Mouse (Mus musculus): Measurements from ENCODE around the gene Usf1.

The Usf1 gene

DNA sequence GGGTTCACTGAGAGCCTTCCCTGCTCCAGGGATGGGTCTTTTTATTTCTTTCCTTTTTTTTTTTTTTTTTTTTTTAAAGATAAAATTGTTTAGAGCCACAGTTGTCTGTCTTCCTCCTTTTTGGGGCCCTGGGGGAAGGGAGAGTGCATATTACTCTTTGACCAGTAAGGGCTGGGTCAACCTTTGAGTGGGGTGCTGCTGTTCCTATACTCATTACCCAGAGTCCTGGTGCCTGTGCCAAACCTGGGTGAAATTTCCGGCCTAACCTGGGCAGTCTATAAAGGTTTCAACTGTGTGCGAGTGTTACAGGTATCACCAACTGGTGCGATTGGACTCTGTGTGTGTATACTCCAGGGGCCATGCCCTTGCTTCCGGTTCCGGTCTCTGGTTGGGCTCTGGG is 7.5 kb downstream of the Usf1 start, which contains the start of gene Tstd1:
TSS of gene Tstd1 (plus strand) at position 213 of the 400 bp plus-strand sequence.
- DNase-seq (ENCODE audit: low spot score in 2 of 2): no peak

DNA sequence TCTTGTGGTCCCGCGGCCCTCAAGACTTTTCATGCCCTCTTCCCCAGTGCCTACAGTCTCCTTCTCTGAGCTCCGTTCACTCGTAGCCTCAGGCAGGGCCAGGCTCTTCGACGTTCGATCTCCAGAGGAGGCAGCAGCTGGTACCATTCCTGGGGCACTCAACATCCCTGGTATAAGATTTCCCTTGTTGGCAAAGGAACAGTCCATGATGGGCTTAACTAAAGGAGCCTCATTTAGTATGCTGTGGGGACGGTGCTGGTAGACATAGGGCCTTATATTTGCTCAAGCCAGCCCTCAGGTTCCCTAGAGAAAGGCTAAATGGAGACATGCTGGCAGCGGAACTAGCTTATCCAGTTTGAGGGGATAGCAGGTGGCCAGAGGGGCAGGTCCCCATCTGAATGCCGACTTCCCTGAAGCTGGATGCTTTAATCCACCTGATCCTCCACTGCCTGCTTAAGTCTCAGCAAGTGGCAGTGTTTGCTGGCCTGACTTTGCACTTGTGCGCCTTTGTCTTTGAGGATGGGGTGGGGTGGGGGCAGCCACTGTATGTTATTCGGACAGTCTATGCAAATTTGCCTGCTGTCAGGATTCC is 8.3 kb downstream of the Usf1 start:
- DNase-seq (ENCODE audit: low spot score in 2 of 2): no peak

DNA sequence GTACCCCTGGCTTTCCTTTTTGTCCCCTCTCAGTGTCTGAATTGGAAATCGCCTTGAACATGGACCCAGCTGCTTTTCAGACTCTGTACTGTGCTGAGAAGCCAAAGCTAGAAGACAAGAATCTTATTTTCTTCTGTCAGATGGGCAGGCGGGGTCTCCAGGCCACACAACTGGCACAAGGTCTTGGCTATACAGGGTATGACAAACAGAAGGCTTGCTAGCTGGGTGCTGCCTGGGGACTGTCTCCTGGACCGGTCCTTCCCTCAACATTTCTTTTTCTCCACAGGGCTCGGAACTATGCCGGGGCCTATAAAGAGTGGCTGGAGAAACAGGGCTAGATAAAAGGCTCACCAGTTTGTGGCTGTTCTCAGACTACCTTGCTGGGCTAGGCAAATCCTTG is 8.8 kb downstream of the Usf1 start:
- no peak for DNase-seq (ENCODE audit: low spot score in 2 of 2)

DNA sequence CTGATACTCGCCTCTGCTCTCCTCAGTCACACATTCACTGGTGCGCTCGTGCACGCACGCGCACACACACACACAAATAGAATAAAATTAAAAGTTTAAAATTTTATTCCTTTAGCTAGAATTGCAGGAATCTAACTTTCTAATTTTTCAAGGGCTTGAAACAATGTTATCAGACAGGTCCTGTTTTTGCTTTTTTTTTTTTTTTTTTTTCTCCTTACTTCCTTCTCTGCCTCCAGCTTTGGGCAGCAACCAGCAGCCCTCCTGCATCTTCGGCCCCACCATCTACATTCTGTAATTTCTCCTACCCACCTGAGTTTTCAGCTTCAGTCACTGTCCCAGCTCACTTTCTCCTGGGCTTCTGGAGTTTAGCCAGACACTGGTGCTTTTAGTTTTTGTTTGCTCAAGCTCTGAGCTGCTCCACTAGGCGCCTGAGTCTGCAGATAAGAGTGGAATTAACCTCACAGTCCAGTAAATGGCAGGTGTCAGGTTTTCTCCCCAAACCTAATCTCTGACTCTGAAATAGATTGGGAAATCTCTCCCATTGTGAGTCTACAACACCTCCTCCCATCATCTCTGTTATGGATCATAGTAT is 11.5 kb downstream of the Usf1 start:
- no peak for DNase-seq (ENCODE audit: low spot score in 2 of 2)

DNA sequence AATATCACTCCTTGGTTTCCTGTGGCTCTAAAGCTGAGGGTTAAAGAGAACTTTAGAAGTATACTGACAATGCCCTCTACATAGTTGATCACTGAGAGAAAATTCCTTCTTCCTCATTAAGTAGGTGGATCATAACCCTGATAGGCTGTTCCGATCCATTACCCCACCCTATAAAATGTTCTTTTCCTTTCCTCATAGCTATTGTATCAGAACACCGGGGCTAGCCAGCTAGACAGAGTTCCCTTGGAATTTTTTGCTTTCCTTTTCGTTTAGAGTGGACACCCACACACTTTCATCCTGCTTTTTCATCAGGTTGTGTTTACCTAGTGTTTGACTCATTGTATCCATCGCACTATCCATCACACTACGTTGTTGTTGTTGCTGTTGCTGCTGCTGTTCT is 13.5 kb downstream of the Usf1 start:
- DNase-seq (ENCODE audit: low spot score in 2 of 2): no peak

DNA sequence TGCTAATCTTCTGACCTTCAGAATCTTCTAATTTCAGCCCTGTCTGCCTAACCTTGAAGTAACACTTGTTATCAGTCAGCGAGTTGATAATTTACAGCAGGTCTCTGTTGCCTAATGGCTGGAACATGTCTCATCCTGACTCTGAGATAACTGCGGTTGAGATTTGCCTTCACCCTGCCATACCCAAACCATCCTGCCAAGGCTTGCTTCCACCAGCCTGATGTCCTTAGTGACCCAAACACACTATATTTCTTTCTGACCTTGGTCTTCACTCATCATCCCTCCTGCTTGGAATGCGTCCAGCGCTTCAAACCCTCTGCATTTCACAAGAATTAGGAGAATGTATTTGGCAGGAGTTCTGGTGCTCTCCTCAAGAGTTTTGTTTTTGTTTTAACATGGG is 14.0 kb downstream of the Usf1 start:
- DNase-seq (ENCODE audit: low spot score in 2 of 2): peak in 1 of 2 experiments; percentile 52

DNA sequence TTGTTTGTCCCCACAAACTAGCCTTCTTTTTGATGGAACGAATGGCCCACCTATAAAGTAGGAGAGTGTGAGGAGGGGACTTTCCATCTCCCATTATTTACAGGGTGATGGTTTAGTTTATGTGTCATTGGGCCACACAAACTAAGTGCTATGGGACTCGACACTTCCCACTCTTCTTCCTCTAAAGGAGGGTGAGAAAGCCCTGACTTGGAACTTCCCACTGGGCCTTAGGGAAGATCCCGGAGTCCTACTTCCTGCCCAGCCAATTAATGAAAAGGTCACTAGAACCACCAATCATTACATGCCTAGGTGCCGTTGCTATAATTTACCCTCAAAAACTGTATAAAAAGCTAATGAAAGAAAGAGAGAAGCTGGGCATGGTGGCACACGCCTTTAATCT is 21.0 kb downstream of the Usf1 start:
- DNase-seq (ENCODE audit: low spot score in 2 of 2): no peak

DNA sequence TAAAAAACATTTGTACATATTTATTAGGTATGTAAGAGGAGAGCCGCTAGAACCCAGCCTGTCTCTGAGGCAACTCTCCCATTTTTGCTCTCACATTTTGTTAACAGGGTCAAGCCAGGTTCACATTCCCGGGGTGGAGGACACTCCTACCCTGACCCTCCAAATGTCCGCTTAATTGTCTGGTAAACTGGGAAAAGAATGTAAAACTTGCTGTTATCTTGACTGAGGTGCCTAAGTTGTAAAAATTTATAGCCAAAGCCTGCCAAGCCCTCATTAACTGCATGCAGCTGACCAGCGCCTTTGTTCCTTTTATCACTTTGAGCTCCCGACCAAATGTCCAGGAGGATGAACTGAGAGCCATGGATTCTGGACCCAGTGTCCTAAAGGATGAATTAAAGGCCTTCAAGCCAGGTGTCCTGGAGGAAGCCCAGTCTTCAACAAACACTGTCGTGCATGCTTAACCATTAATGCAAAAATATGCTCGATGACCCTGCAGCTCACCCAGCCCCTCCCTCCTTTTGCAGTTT is 24.2 kb downstream of the Usf1 start:
- no peak for DNase-seq (ENCODE audit: low spot score in 2 of 2)

DNA sequence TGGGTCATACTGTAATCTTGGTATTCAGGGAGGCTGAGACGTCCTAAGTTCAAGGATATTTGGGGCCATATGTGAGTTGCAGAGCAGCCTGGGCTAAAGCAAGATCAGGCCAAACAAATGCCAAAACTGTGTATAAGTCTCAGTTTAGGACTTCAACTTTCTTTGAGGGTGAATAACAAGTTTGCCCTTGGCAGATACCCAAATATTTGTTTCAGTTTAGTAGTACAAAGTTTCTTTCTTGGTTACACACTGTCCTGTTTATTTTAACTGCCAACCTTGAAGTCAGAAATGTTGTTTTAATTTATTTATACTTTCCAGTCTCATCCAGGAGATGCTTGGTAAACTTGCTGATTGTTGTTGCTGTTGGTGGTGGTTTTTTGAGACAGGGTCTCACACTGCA is 24.9 kb downstream of the Usf1 start:
- no peak for DNase-seq (ENCODE audit: low spot score in 2 of 2)

DNA sequence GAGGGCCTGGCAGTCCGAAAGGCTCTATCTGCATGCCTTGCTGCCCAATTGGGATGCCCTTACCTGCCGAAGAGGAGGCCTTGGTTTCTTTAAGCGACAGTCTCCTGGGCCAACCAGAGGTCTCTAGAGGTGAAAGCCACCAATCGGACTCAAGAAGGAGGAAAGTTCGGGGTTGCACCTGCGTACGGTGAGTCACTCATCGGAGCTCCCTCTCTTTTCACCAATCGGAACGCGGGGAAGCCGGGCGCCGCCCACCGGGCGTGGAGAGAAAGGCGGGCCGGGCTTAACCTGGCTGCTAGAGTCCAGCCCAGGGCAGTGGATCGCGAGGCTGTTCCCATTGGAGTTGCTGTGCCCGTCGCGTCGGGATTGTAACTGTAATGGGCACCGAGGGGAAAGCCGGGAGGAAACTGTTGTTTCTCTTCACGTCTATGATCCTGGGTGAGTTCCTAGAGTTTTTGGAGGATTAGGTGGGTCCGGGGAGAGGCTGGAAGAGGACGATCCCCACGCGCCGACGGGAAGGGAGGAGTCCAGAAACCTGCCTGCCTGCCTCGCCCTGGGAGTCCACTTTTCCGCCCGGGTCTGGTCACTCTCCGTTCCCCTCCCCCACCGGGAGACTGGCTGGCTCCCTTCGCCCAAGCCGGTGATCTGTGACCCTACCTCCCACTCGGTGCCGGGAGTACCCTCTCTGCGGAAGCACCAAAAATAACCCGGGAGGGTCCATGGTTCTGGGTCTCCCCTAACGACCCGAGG is 26.3 kb downstream of the Usf1 start, which contains the start of gene F11r:
TSS of gene F11r (plus strand) at position 272 of the 750 bp plus-strand sequence.
- DNase-seq (ENCODE audit: low spot score in 2 of 2): peak; percentile 86 to 90

DNA sequence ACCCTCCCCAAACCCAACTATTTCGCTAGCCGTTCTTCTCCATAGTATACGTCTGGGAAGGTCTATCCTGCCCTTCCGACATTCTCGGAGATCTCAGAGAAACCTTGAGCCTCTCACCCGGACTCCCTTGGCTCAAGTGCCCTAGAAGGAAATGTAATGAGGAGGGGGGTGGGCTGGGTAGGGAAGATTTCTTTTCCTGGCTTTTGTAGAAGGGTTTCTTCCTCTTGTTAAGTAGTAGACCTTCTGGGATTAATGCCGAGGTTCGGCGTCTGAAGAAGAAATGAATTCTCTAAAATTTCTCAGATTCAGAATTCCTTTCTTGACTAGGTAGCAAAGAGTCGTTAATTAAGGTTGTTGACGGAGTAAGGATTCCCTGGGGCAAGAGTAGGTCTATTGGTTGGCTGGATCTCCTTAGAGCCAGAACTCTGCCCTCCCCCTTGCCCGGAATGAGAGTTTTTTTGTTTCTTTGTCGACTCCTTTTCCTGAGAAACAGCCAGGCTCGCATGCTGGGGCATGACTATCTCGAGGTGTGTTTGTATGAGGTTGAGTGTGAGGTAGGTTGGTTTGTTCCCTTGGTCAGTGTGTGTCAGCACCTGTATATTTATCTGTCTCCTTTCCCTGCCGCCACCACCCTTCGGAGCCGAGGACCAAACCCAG is 27.0 kb downstream of the Usf1 start:
- DNase-seq (ENCODE audit: low spot score in 2 of 2): no peak

DNA sequence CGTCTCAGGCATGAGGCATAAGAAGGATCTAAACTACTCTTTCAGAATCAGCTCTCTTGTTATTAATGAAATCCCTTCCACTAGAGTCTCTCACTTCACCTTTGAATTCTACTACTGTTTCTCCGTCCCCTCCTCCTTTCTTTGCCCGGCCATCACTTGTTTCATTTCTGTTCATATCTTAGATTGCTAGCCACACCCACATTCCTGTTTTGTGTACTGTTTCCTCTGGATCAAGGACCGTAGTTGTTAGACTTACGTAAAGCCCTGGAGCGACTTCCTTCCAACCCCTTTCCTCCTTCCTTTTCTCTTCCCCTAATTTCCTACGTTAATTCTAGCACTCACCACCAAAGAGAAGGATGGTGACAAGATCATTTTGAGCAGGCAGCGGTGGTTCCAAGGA is 28.0 kb downstream of the Usf1 start:
- no peak for DNase-seq (ENCODE audit: low spot score in 2 of 2)

DNA sequence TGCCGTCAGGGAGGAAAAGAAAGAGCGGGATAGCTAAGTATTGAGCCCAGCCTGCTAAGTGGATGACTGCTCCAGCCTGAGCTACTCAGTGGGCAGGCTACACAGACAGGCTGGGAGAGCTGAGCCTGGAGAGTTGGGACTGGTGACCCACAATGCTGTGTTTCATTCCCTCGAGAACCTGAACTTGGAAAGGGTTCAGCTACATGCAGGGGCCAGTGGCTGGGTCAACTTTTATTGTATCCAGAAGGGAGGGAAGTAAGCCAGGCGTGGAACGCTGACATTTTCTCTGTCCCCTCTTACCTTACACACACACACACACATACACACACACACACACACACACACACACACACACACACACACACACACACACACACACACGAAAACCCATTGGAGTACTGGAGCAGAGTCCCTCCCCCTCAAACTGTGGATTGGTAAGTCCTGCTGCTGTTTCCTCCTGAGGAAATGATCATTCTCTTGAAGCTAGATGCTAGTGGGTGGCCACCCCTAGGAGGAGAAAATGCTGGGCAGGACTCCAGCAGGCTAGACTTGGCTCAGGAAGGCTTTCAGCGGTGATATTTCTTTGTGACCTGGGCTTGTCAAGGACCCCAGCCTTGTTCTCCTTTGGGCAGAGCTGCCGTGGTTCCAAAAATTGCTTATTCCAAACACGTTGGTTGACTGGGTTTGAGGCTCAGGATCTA is 29.1 kb downstream of the Usf1 start:
- peak in 1 of 2 experiments; percentile 54 for DNase-seq (ENCODE audit: low spot score in 2 of 2)

DNA sequence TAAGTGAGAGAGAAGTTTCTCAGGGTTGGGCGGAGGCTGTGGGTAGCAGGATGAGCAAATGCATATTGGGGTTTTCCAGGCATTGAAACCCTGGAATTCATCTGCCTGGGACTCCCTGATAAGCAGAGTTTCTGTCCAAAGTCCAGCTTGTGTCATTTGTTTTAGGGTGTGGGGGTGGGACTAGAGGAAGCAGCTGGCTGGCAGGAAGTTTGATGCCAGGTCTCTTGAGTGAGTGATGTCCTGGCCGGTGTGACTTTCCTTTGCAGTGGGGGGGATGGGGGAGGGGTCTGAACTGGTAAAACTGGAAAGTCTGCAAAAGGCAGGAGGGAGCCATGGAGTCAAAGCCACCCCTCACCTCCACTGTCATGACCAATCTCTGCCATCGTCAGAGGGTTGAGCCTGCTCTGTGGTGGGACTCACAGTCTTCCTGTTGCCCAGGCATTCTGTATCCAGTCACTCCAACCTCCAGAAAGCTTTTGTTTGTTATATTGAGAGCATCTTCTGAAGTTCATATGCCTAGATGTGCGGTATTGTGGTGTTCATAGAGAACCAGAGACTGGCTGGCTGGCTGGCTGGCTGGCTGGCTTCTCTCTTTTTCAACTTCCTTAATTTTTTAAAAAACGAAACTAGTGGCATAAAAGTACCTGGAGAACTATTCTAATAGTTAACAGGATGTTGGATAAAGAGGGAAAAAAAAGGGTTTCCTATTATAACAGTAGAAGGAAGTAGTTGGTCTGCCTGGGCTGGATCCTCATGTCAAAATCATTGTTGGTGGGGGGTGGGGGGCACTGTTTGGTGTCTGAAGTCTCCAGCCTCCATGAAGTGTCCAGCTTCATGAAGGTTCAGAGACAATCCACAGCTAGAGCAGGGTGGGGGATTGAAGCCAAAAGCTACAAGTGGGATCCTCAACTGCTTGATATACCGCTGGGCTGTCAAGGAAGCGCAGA is 30.6 kb downstream of the Usf1 start:
- DNase-seq (ENCODE audit: low spot score in 2 of 2): peak in 1 of 2 experiments; percentile 30

DNA sequence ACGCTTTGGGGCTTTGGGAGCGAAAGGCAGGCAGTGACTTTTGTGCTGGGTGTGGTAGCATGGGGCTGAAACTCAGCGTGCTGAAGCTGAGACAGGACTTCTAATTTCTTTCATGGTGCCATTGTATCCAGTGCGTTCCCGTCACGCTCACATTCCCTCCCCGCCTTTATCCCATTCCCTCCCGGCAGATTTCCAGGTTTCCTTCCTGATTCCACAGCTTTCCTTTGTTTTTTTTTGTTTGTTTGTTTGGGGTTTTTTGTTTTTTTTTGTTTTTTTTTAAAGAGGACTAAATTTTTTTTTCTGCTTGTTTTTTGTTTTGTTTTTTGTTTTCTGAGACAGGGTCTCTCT is 31.3 kb downstream of the Usf1 start:
- DNase-seq (ENCODE audit: low spot score in 2 of 2): no peak

DNA sequence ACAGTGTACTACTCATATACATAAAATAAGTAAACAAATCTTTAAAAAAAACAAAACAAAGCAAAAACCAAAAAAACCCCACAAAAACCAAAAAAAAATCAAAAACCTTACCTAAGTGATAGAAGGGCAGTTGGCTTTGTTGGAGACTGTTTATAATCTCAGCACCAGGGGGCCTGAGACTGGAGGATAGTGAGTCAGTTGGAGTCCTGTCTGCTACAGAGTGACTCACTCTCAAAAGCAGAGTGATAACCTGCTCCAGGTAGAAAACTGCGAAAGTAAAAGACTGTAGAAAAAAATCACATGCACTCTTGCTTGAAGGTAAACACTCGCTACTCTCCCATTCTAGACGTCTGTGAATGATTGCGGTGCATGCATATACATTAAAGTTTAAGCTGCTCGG is 33.9 kb downstream of the Usf1 start:
- DNase-seq (ENCODE audit: low spot score in 2 of 2): no peak

DNA sequence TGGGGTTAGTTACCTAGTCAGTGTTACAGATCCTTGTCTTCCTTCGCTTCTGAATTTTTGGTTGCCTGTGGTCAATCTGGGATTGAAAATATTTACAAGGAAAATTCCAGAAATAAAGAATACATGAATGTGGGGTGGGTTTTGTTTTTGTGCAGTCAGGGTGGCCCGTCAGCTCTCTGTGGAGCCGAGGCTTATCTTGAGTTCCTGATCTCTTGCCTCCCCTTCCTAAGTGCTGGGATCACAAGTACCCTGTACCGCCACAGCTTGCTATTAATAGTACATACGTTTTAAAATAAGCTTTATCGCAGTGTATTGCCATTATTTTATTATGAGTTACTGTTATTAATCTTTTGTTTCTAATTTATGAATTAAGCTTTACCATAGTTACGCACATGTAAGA is 35.7 kb downstream of the Usf1 start:
- DNase-seq (ENCODE audit: low spot score in 2 of 2): no peak

DNA sequence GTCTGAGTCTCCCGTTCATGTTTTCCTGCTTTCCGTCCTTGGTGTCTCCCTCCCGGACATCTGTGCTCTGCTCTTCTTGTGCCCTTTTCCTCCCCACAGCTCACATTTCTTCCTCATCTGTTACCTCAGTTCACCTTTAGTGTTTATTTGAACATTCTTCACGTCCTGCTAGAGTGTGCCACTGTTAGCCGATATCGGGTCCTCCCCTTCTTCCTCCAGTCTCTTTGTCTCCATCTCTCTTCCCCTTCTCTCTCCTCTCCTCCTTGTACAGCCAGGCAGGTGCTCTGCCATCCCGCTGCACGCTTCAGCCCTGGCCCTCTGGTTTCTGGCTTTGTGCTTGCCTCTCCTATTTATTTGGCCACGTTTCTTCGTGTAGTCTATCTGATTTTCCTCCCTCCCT is 36.6 kb downstream of the Usf1 start:
- no peak for DNase-seq (ENCODE audit: low spot score in 2 of 2)

DNA sequence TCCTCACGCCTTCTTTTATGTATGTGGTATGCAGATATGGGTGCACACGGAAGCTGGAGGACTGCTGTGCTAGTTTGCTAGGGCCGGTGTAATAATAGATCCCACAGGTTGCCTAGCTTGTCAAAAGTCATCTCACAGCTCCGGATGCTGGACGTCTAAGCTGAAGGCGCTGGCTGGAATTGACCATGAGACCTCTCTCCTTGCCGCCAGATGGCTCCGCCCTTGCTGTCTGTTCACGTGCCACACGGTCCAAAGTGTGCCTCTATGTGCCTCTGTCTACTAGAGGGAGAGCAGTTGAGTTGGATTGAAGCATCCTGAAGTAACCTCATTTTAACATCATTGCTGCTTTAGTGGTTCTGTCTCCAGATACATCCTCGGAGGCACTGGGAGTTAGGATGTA is 38.9 kb downstream of the Usf1 start:
- no peak for DNase-seq (ENCODE audit: low spot score in 2 of 2)

DNA sequence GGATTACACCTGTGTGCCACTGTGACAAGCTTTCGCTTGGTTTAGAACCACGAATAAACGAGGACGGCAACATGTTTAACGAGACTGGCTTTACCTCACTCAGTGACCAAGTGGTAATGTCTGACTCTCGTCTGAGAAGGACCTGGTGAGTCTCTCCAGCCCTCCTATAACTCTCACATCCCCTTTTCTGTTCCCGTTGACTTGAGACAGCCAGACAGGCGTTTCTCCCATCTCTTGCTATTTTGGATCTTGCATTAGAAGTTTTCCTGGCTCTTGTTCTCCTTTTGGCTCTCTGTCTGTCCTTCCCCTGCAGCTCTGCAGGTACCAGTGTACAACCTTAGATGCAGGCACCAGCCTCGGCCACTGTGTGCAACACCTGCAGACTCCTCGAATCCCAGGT is 39.9 kb downstream of the Usf1 start:
- DNase-seq (ENCODE audit: low spot score in 2 of 2): no peak

DNA sequence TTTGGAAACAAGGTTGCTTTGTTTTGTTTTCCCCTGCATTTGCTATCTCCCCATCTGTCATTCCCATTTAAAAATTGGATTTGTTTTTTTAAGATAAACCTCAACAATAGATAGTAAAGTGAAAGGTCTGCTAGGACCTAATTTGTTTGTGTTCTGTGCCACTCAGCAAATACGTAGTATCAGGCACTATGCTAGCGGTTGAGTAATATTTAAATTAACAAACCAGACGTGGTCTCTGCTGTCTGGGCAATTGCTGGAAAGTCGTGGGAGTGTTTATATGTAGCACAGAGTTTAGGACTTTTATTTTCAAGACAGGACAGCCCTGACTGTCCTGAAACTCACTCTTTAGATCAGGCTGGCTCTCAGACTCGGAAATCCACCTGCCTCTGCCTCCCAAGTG is 41.4 kb downstream of the Usf1 start:
- no peak for DNase-seq (ENCODE audit: low spot score in 2 of 2)

Data from urinary bladder, postnatal 4 days (tissue).